In the genomic region with DNA sequence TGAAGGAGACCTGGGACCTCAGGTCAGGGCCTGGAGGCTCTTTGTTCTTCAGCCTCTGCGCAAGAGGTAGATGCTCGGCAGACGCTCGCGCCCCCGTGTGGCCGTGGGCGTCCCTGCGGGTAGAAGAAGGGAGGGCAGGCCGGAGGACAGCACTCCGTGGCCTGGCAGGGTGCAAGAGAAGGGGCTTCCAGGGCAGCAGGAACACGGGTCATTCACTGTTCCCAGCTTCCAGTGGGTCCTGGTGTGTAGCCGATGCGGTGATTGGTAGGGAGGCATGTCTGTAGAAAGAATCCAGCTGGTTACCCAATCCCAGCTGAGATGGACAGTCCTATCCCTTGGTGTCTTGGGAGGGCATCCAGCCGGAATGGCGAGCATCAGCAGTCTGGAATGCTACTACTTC, we compare ENCODE assay signal across 10 mouse cellular contexts.
A peak's percentile ranks its signal among the peaks of the same experiment; 100 is the strongest.
DNase-seq lines count a peak whose midpoint lies in the region; ATAC-seq lines count a peak whose summit lies in the region.
"Had no signal": no experiment of that assay in that cellular context is flagged by ENCODE, and none has a peak within 500 bp of the region (broad histone marks: within the 10 kb centered on the region; RNA-seq: fewer than 3 reads in every experiment).

No protein-coding gene starts in this region.

- H3K4me3 ChIP-seq in embryonic facial prominence, embryonic 14.5 days (ENCODE audit: low read depth, low read length): no peak overlapping the region
- H3K4me3 ChIP-seq in heart, embryonic 15.5 days: no peak overlapping the region
- H3K4me3 ChIP-seq in lung, embryonic 15.5 days: no peak overlapping the region
- H3K4me3 ChIP-seq: embryonic facial prominence, embryonic 12.5 days; myocyte had no signal

- H3K27ac ChIP-seq in embryonic facial prominence, embryonic 14.5 days (replicated peaks; ENCODE audit: low read depth, low read length): no peak overlapping the region
- H3K27ac ChIP-seq in heart, embryonic 15.5 days: no peak overlapping the region
- H3K27ac ChIP-seq in lung, embryonic 15.5 days: no peak overlapping the region
- H3K27ac ChIP-seq: embryonic facial prominence, embryonic 12.5 days had no signal

- H3K9me3 ChIP-seq in embryonic facial prominence, embryonic 14.5 days (ENCODE audit: control insufficient read depth, low read length): no peaks in the 10 kb centered on the region
- H3K9me3 ChIP-seq in heart, embryonic 15.5 days (replicated peaks): no peaks in the 10 kb centered on the region
- no peaks in the 10 kb centered on the region for H3K9me3 ChIP-seq in lung, embryonic 15.5 days
- H3K9me3 ChIP-seq: embryonic facial prominence, embryonic 12.5 days had no signal

- no peak overlapping the region for H3K9ac ChIP-seq in embryonic facial prominence, embryonic 14.5 days (ENCODE audit: low read depth, low read length)
- H3K9ac ChIP-seq in heart, embryonic 15.5 days: no peak overlapping the region
- H3K9ac ChIP-seq in lung, embryonic 15.5 days: no peak overlapping the region
- H3K9ac ChIP-seq: embryonic facial prominence, embryonic 12.5 days had no signal

- WGBS in embryonic facial prominence, embryonic 14.5 days: 21% methylated on average over 12 of the region's 16 CpGs
- 11% methylated on average over 16 of the region's 16 CpGs for WGBS in heart, embryonic 15.5 days
- WGBS in lung, embryonic 15.5 days: 9% methylated on average over 16 of the region's 16 CpGs

- peaks cover 10% of the 10 kb centered on the region for H3K4me1 ChIP-seq in embryonic facial prominence, embryonic 14.5 days (ENCODE audit: control insufficient read depth, insufficient read depth, low read length)
- H3K4me1 ChIP-seq in heart, embryonic 15.5 days (replicated peaks): peaks cover 6% of the 10 kb centered on the region; the same call in 1 of the 2 replicates
- H3K4me1 ChIP-seq in lung, embryonic 15.5 days: peaks cover 12% of the 10 kb centered on the region; the same call in 1 of the 2 replicates

- H3K27me3 ChIP-seq in embryonic facial prominence, embryonic 14.5 days (replicated peaks; ENCODE audit: control insufficient read depth, insufficient read depth, low read length): no peaks in the 10 kb centered on the region
- H3K27me3 ChIP-seq in heart, embryonic 15.5 days: peaks cover 24% of the 10 kb centered on the region
- H3K27me3 ChIP-seq in lung, embryonic 15.5 days: no peaks in the 10 kb centered on the region
- H3K27me3 ChIP-seq: embryonic facial prominence, embryonic 12.5 days had no signal

- peak; percentile 33 for DNase-seq in CD4-positive helper T cell, adult 2 months (ENCODE audit: low read depth, low spot score)
- peak; percentile 88 for DNase-seq in adrenal gland, postnatal 25 days
- no peak for DNase-seq in embryonic facial prominence, embryonic 14.5 days (ENCODE audit: low spot score)
- peak; percentile 69 to 91 for DNase-seq in kidney, postnatal 36 days
- DNase-seq in right cerebral cortex, postnatal 10 days (ENCODE audit: low spot score in 2 of 2): peak; percentile 46 to 77
- DNase-seq in urinary bladder, adult 18-20 months (ENCODE audit: low spot score in 2 of 2): peak; percentile 70 to 79

- no peaks in the 10 kb centered on the region for H3K36me3 ChIP-seq in embryonic facial prominence, embryonic 14.5 days (ENCODE audit: control insufficient read depth, insufficient read depth, low read length)
- no peaks in the 10 kb centered on the region for H3K36me3 ChIP-seq in heart, embryonic 15.5 days
- no peaks in the 10 kb centered on the region for H3K36me3 ChIP-seq in lung, embryonic 15.5 days
- H3K36me3 ChIP-seq: embryonic facial prominence, embryonic 12.5 days had no signal

- no peak overlapping the region for H3K4me2 ChIP-seq in embryonic facial prominence, embryonic 14.5 days (ENCODE audit: low read depth, low read length)
- peak overlapping the region; percentile 26; the same call in 1 of the 2 replicates for H3K4me2 ChIP-seq in heart, embryonic 15.5 days
- H3K4me2 ChIP-seq in lung, embryonic 15.5 days: no peak overlapping the region
- H3K4me2 ChIP-seq: embryonic facial prominence, embryonic 12.5 days had no signal

- ATAC-seq in embryonic facial prominence, embryonic 14.5 days (ENCODE audit: low read depth): peak; percentile 68
- peak; percentile 41; the same call in 1 of the 2 replicates for ATAC-seq in heart, embryonic 15.5 days (replicated peaks; ENCODE audit: insufficient number of reproducible peaks, insufficient read depth, low FRiP score, low read depth)
- ATAC-seq in lung, embryonic 15.5 days (ENCODE audit: borderline replicate concordance, extremely low read depth, low FRiP score, low TSS enrichment): peak; percentile 66
